Mouse (Mus musculus) layer of hippocampus, adult 9-11 months (tissue): ENCODE measurements at regions not wholly inside any gene's neighbourhood (a gene's known extent, or its start where the extent isn't known, plus 50 kb on each side); places are given as distances from the start of the nearest gene placed in this dataset.

Experiments used
- DNase-seq: peaks from one replicate; pipeline ENCODE4 v3.0.0; 2022

GRCm38 (mm10) chr17:14764796-14765195 lies 70.8 kb upstream of the Thbs2 start:
- DNase-seq = no peak

- DNase-seq = peak; percentile 7
These were observed 59.1 kb upstream of the Thbs2 start for GRCm38 (mm10) chr17:14753095-14753494.

GRCm38 (mm10) chr17:14750519-14751145 lies 56.6 kb upstream of the Thbs2 start:
- no peak for DNase-seq

GRCm38 (mm10) chr17:14749281-14749680 lies 55.2 kb upstream of the Thbs2 start:
- DNase-seq = no peak

- peak; percentile 23 for DNase-seq
These were observed 53.3 kb upstream of the Thbs2 start for GRCm38 (mm10) chr17:14747255-14747869.

GRCm38 (mm10) chr17:14745512-14745911 lies 51.5 kb upstream of the Thbs2 start:
- DNase-seq = no peak

- DNase-seq = no peak
These were observed 50.0 kb upstream of the Thbs2 start for GRCm38 (mm10) chr17:14744010-14744409.
